Comparison of ENCODE assay signal across 8 mouse cellular contexts in genomic region chr11:97188643-97188955, GRCm38 (mm10). TPM values are rescaled to one million over a fixed set of nuclear protein-coding genes. Genes with fewer than 3 reads are reported as not detected.
DNase-seq lines count a peak whose midpoint lies in the region; ATAC-seq and TF ChIP-seq lines count a peak whose summit lies in the region.

No protein-coding gene starts in this region.

- TF ChIP-seq CTCF in cortical plate, adult 2 months (IDR thresholded peaks at IDR 0.05; ENCODE audit: extremely low read depth, insufficient read depth, low read length) = no peak

- peak overlapping the region; percentile 52 for H3K9ac ChIP-seq in kidney, embryonic 15.5 days
- H3K9ac ChIP-seq in hindbrain, embryonic 16.5 days (ENCODE audit: low read depth, low read length) = peak overlapping the region; percentile 74
- peak overlapping the region; percentile 51 for H3K9ac ChIP-seq in midbrain, embryonic 15.5 days

- peak overlapping the region; percentile 63 for H3K4me2 ChIP-seq in kidney, embryonic 15.5 days
- peak overlapping the region; percentile 84 for H3K4me2 ChIP-seq in hindbrain, embryonic 16.5 days (ENCODE audit: low read length)
- H3K4me2 ChIP-seq in midbrain, embryonic 15.5 days = peak overlapping the region; percentile 76

- peaks cover 37% of the 10 kb centered on the region for H3K4me1 ChIP-seq in kidney, embryonic 15.5 days
- no peaks in the 10 kb centered on the region; the same call in 1 of the 2 replicates for H3K4me1 ChIP-seq in cortical plate, adult 2 months (ENCODE audit: control insufficient read depth, insufficient read depth, low read length)
- H3K4me1 ChIP-seq in hindbrain, embryonic 16.5 days (ENCODE audit: control insufficient read depth, insufficient read depth, low read depth, low read length) = peaks cover 17% of the 10 kb centered on the region
- peaks cover 36% of the 10 kb centered on the region for H3K4me1 ChIP-seq in midbrain, embryonic 15.5 days

- TF ChIP-seq POLR2A in cortical plate, adult 2 months (IDR thresholded peaks at IDR 0.05; ENCODE audit: extremely low read depth, insufficient read depth, low read length) = no peak

- peak overlapping the region; percentile 93 for H3K27ac ChIP-seq in kidney, embryonic 15.5 days
- peak overlapping the region; percentile 89 for H3K27ac ChIP-seq in cortical plate, adult 2 months (ENCODE audit: insufficient read depth, low read length)
- H3K27ac ChIP-seq in hindbrain, embryonic 16.5 days (ENCODE audit: low read depth, low read length) = peak overlapping the region; percentile 90
- H3K27ac ChIP-seq in midbrain, embryonic 15.5 days = peak overlapping the region; percentile 88

- peaks cover 27% of the 10 kb centered on the region for H3K36me3 ChIP-seq in kidney, embryonic 15.5 days
- H3K36me3 ChIP-seq in hindbrain, embryonic 16.5 days (ENCODE audit: control insufficient read depth, insufficient read depth, low read length) = peaks cover 9% of the 10 kb centered on the region
- H3K36me3 ChIP-seq in midbrain, embryonic 15.5 days (replicated peaks) = peaks cover 5% of the 10 kb centered on the region; the same call in 1 of the 2 replicates

- WGBS in kidney, embryonic 15.5 days = under 1% methylated on average over 15 of the region's 15 CpGs
- WGBS in hindbrain, embryonic 16.5 days = under 1% methylated on average over 15 of the region's 15 CpGs
- WGBS in midbrain, embryonic 15.5 days = under 1% methylated on average over 15 of the region's 15 CpGs

- H3K9me3 ChIP-seq in kidney, embryonic 15.5 days (replicated peaks) = no peaks in the 10 kb centered on the region
- H3K9me3 ChIP-seq in hindbrain, embryonic 16.5 days (ENCODE audit: control insufficient read depth, low read length) = no peaks in the 10 kb centered on the region
- no peaks in the 10 kb centered on the region for H3K9me3 ChIP-seq in midbrain, embryonic 15.5 days

- DNase-seq in kidney, postnatal 10 days = no peak
- DNase-seq in natural killer cell, adult 2 months (ENCODE audit: low spot score in 2 of 2) = no peak
- no peak for DNase-seq in gastrocnemius, postnatal 14 days
- DNase-seq in thymus, postnatal 25 days = no peak

- no peaks in the 10 kb centered on the region for H3K27me3 ChIP-seq in kidney, embryonic 15.5 days
- no peaks in the 10 kb centered on the region for H3K27me3 ChIP-seq in hindbrain, embryonic 16.5 days (replicated peaks; ENCODE audit: control insufficient read depth, insufficient read depth, low read length)
- no peaks in the 10 kb centered on the region for H3K27me3 ChIP-seq in midbrain, embryonic 15.5 days (replicated peaks)

- intact Hi-C loops in gastrocnemius, postnatal 14 days (cut with DNase I; ENCODE audit: low total_unique reads) = no loop called here

- ATAC-seq in kidney, embryonic 15.5 days (replicated peaks; ENCODE audit: low FRiP score) = no peak
- no peak for ATAC-seq in hindbrain, embryonic 16.5 days
- no peak for ATAC-seq in midbrain, embryonic 15.5 days (replicated peaks)

- H3K4me3 ChIP-seq in kidney, embryonic 15.5 days (replicated peaks) = peak overlapping the region; percentile 87
- H3K4me3 ChIP-seq in cortical plate, adult 2 months (ENCODE audit: insufficient read depth, low read length) = peak overlapping the region; percentile 45
- peak overlapping the region; percentile 94 for H3K4me3 ChIP-seq in hindbrain, embryonic 16.5 days (ENCODE audit: low read length)
- peak overlapping the region; percentile 71 for H3K4me3 ChIP-seq in midbrain, embryonic 15.5 days

RNA-seq across cellular contexts. Expression of gene Kpnb1, which starts 0.9 kb away (rescaled TPM):
- polyA plus RNA-seq in kidney, embryonic 15.5 days (2015; fragmentation: Nextera tagmentation; extraction: Ambion mirVana) = 55.1 and 56.3 TPM in 2 replicates
- polyA plus RNA-seq in cortical plate, adult 2 months (2012; rRNA removed) = 73.2 and 76.8 TPM in 2 replicates
- polyA plus RNA-seq in hindbrain, embryonic 16.5 days (2015; fragmentation: Nextera tagmentation; extraction: Ambion mirVana) = 29.7 and 31.4 TPM in 2 replicates
- 33.8 and 34.6 TPM in 2 replicates for polyA plus RNA-seq in midbrain, embryonic 15.5 days (2015; fragmentation: Nextera tagmentation; extraction: Ambion mirVana)
- 10 to 100 TPM; 55.8 to 65.2 TPM for total RNA-seq in gastrocnemius, postnatal 14 days (2021)

RNA-seq across cellular contexts. Expression of gene Tbkbp1, which starts 37.3 kb away (rescaled TPM):
- polyA plus RNA-seq in kidney, embryonic 15.5 days (2015; fragmentation: Nextera tagmentation; extraction: Ambion mirVana) = 5.5 and 5.8 TPM in 2 replicates
- polyA plus RNA-seq in cortical plate, adult 2 months (2012; rRNA removed) = 54.5 and 59.5 TPM in 2 replicates
- 7.2 and 7.8 TPM in 2 replicates for polyA plus RNA-seq in hindbrain, embryonic 16.5 days (2015; fragmentation: Nextera tagmentation; extraction: Ambion mirVana)
- polyA plus RNA-seq in midbrain, embryonic 15.5 days (2015; fragmentation: Nextera tagmentation; extraction: Ambion mirVana) = 11.7 and 12.1 TPM in 2 replicates
- 1 to 10 TPM; 5.2 to 6.5 TPM for total RNA-seq in gastrocnemius, postnatal 14 days (2021)
